Mouse (Mus musculus): ENCODE measurements at regions not wholly inside any gene's neighbourhood (a gene's known extent, or its start where the extent isn't known, plus 50 kb on each side); places are given as distances from the start of the nearest gene placed in this dataset.
"Not testable (repeated sequence)": the region's sequence is repeated elsewhere in the genome, so short reads cannot be mapped to it uniquely, and the experiment has no call there.

DNA sequence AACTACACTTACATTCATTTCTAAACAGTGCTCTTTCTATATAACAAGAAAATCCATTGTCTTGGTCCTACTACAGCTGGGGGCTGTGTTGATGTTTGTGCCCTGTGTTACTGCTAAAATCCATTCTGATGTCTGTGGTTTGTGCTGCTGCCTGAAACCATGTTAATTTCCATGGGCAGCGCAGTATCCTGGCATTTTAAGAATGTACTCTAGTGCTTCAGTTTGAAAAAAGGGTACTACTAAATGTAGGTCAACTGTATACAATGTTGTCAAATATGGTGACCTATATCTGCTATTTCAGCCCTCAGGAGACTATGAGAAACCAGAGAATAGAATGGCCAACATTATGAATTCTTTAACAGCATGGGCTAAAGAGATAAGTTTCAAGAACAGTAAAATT lies 1052.2 kb downstream of the Hace1 start:
- WGBS, result 98% methylated on average over 1 of the region's 1 CpGs
- Histone ChIP-seq H3K4me1 (replicated peaks; ENCODE audit: control insufficient read depth, insufficient read depth, low read length) (no peaks in the 10 kb centered on the region), H3K4me3 (replicated peaks; ENCODE audit: low read length) (no peak overlapping the region), H3K27ac (ENCODE audit: low read length) (no peak overlapping the region), H3K9ac (replicated peaks; ENCODE audit: low read depth, low read length) (no peak overlapping the region), H3K36me3 (ENCODE audit: control insufficient read depth, insufficient read depth) (no peaks in the 10 kb centered on the region), H3K9me3 (ENCODE audit: control insufficient read depth, low read length) (no peaks in the 10 kb centered on the region), H3K4me2 (ENCODE audit: low read length) (no peak overlapping the region), H3K27me3 (replicated peaks; ENCODE audit: control insufficient read depth, insufficient read depth, low read length) (no peaks in the 10 kb centered on the region)
- ATAC-seq, result no peak

- H3K4me2 ChIP-seq (ENCODE audit: low read length), result no peak overlapping the region
- H3K9me3 ChIP-seq (ENCODE audit: control insufficient read depth, low read length), result no peaks in the 10 kb centered on the region
- ATAC-seq, result no peak
- H3K4me3 ChIP-seq (replicated peaks; ENCODE audit: low read length), result no peak overlapping the region
- no peak overlapping the region for H3K27ac ChIP-seq (ENCODE audit: low read length)
- H3K4me1 ChIP-seq (replicated peaks; ENCODE audit: control insufficient read depth, insufficient read depth, low read length), result no peaks in the 10 kb centered on the region
- no peaks in the 10 kb centered on the region for H3K36me3 ChIP-seq (ENCODE audit: control insufficient read depth, insufficient read depth)
- no peak overlapping the region for H3K9ac ChIP-seq (replicated peaks; ENCODE audit: low read depth, low read length)
- H3K27me3 ChIP-seq (replicated peaks; ENCODE audit: control insufficient read depth, insufficient read depth, low read length), result no peaks in the 10 kb centered on the region
Measured at GRCm38 (mm10) chr10:46663041-46663440, 1085.4 kb downstream of the Hace1 start.

DNA sequence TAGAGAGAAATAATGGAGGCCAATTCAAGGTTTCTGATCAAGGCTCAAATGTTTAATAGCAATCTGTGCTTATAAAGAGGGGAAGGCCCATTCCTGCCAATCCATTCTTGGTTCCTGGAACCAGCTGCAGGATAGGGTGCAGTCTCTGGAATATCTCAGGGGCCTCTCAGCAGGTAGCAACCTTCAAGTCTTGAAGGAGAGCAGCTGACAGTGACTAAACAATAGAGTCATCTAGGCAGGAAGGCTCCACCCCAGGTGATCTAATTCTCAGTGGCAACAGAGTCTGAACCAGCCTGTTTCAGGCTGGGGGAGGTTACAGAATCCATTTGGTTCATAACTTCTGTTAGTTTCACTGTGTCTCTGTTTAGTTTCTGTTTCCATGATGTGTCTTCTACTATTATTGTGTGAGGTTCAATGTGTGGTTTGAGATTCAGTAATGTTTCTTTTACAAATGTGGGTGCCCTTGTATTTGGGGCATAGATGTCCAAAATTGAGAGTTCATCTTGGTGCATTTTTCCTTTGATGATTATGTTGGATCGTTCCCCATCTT lies 1112.3 kb downstream of the Hace1 start:
- not testable (repeated sequence) for H3K9me3 ChIP-seq (ENCODE audit: control insufficient read depth, low read length); H3K4me2 ChIP-seq (ENCODE audit: low read length); H3K4me1 ChIP-seq (replicated peaks; ENCODE audit: control insufficient read depth, insufficient read depth, low read length); H3K36me3 ChIP-seq (ENCODE audit: control insufficient read depth, insufficient read depth); H3K4me3 ChIP-seq (replicated peaks; ENCODE audit: low read length); H3K27me3 ChIP-seq (replicated peaks; ENCODE audit: control insufficient read depth, insufficient read depth, low read length); H3K9ac ChIP-seq (replicated peaks; ENCODE audit: low read depth, low read length); ATAC-seq; H3K27ac ChIP-seq (ENCODE audit: low read length)
- 96% methylated on average over 1 of the region's 1 CpGs for WGBS

DNA sequence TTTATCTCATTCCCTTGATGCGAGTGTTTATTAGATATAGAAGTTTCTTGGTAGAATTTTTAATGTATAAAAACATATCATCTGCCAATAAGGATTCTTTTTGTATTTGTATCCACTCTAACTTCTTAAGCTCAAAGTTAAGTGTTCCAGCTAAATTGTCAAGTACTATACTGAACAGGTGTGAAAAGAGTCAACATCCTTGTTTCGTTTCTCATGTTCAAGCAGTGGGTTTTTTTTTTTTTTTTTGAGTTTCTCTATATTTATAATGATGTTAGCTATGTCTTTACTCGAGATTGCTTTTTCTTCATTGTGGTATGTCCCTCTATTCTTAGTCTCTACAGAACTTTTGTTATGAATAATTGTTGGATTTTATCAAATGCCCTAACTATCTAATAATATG lies 1115.0 kb downstream of the Hace1 start:
- 85% methylated on average over 3 of the region's 3 CpGs for WGBS
- Histone ChIP-seq H3K4me3 (replicated peaks; ENCODE audit: low read length) (no peak overlapping the region), H3K27me3 (replicated peaks; ENCODE audit: control insufficient read depth, insufficient read depth, low read length) (no peaks in the 10 kb centered on the region), H3K27ac (ENCODE audit: low read length) (no peak overlapping the region), H3K9ac (replicated peaks; ENCODE audit: low read depth, low read length) (no peak overlapping the region), H3K4me1 (replicated peaks; ENCODE audit: control insufficient read depth, insufficient read depth, low read length) (0 out of 2 replicates have a peak, but pooled peaks cover under 1% of the 10 kb centered on the region), H3K9me3 (ENCODE audit: control insufficient read depth, low read length) (no peaks in the 10 kb centered on the region), H3K36me3 (ENCODE audit: control insufficient read depth, insufficient read depth) (no peaks in the 10 kb centered on the region), H3K4me2 (ENCODE audit: low read length) (no peak overlapping the region)
- ATAC-seq, result no peak

- Histone ChIP-seq H3K4me2 (ENCODE audit: low read length) (no peak overlapping the region), H3K27ac (ENCODE audit: low read length) (peak overlapping the region; percentile 50), H3K36me3 (ENCODE audit: control insufficient read depth, insufficient read depth) (no peaks in the 10 kb centered on the region), H3K4me3 (replicated peaks; ENCODE audit: low read length) (no peak overlapping the region), H3K27me3 (replicated peaks; ENCODE audit: control insufficient read depth, insufficient read depth, low read length) (no peaks in the 10 kb centered on the region), H3K4me1 (replicated peaks; ENCODE audit: control insufficient read depth, insufficient read depth, low read length) (peaks cover 5% of the 10 kb centered on the region), H3K9me3 (ENCODE audit: control insufficient read depth, low read length) (no peaks in the 10 kb centered on the region), H3K9ac (replicated peaks; ENCODE audit: low read depth, low read length) (no peak overlapping the region)
- WGBS, result 11% methylated on average over 2 of the region's 2 CpGs
- peak; percentile 97 for ATAC-seq
Measured at GRCm38 (mm10) chr10:46697363-46698246, 1120.0 kb downstream of the Hace1 start.

DNA sequence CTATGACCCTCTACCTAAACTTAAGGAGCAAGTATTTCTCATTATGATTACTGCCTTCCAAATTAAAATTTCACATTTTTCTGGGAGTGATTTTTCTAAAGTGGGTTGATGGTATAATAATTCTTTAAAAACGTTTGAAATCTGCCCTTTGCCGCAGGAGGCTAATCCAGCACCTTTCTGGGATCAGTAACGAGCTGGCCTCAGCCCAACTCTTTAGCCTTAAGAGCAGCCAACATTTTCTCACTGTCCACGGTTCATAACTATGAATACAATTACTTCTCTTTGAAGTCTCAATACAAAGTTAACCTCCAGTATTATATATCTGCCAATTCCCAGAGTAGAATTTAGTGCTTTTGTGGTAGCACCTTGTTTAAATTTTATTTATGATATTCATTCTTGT lies 1123.6 kb downstream of the Hace1 start:
- no peaks in the 10 kb centered on the region for H3K27me3 ChIP-seq (replicated peaks; ENCODE audit: control insufficient read depth, insufficient read depth, low read length)
- H3K9ac ChIP-seq (replicated peaks; ENCODE audit: low read depth, low read length), result no peak overlapping the region
- 15% methylated on average over 4 of the region's 4 CpGs for WGBS
- ATAC-seq, result no peak
- H3K4me2 ChIP-seq (ENCODE audit: low read length), result no peak overlapping the region
- H3K36me3 ChIP-seq (ENCODE audit: control insufficient read depth, insufficient read depth), result no peaks in the 10 kb centered on the region
- H3K4me3 ChIP-seq (replicated peaks; ENCODE audit: low read length), result no peak overlapping the region
- H3K9me3 ChIP-seq (ENCODE audit: control insufficient read depth, low read length), result no peaks in the 10 kb centered on the region
- H3K4me1 ChIP-seq (replicated peaks; ENCODE audit: control insufficient read depth, insufficient read depth, low read length), result peaks cover 5% of the 10 kb centered on the region
- no peak overlapping the region for H3K27ac ChIP-seq (ENCODE audit: low read length)

- H3K27me3 ChIP-seq (replicated peaks; ENCODE audit: control insufficient read depth, insufficient read depth, low read length); H3K36me3 ChIP-seq (ENCODE audit: control insufficient read depth, insufficient read depth); H3K9me3 ChIP-seq (ENCODE audit: control insufficient read depth, low read length); H3K4me2 ChIP-seq (ENCODE audit: low read length); H3K4me3 ChIP-seq (replicated peaks; ENCODE audit: low read length); ATAC-seq; H3K4me1 ChIP-seq (replicated peaks; ENCODE audit: control insufficient read depth, insufficient read depth, low read length); H3K9ac ChIP-seq (replicated peaks; ENCODE audit: low read depth, low read length); H3K27ac ChIP-seq (ENCODE audit: low read length): not testable (repeated sequence)
Measured at GRCm38 (mm10) chr10:46708022-46708421, 1130.4 kb downstream of the Hace1 start.

GRCm38 (mm10) chr10:46712690-46713089 lies 1135.1 kb downstream of the Hace1 start:
- no peak overlapping the region for H3K27ac ChIP-seq (ENCODE audit: low read length)
- H3K36me3 ChIP-seq (ENCODE audit: control insufficient read depth, insufficient read depth), result no peaks in the 10 kb centered on the region
- peak; percentile 84 for ATAC-seq
- no peaks in the 10 kb centered on the region for H3K9me3 ChIP-seq (ENCODE audit: control insufficient read depth, low read length)
- H3K4me1 ChIP-seq (replicated peaks; ENCODE audit: control insufficient read depth, insufficient read depth, low read length), result no peaks in the 10 kb centered on the region
- H3K4me2 ChIP-seq (ENCODE audit: low read length), result no peak overlapping the region
- H3K27me3 ChIP-seq (replicated peaks; ENCODE audit: control insufficient read depth, insufficient read depth, low read length), result no peaks in the 10 kb centered on the region
- H3K4me3 ChIP-seq (replicated peaks; ENCODE audit: low read length), result no peak overlapping the region
- H3K9ac ChIP-seq (replicated peaks; ENCODE audit: low read depth, low read length), result no peak overlapping the region

- WGBS, result 16% methylated on average over 2 of the region's 2 CpGs
Measured at GRCm38 (mm10) chr10:46718349-46719087, 1140.9 kb downstream of the Hace1 start.

More at GRCm38 (mm10) chr10:46718349-46719087, 1140.9 kb downstream of the Hace1 start:
- H3K4me3 ChIP-seq (replicated peaks; ENCODE audit: low read length), result no peak overlapping the region
- peak; percentile 90 for ATAC-seq
- no peaks in the 10 kb centered on the region for H3K9me3 ChIP-seq (ENCODE audit: control insufficient read depth, low read length)
- peak overlapping the region; percentile 30; the same call in 1 of the 2 replicates for H3K4me2 ChIP-seq (ENCODE audit: low read length)
- no peaks in the 10 kb centered on the region for H3K27me3 ChIP-seq (replicated peaks; ENCODE audit: control insufficient read depth, insufficient read depth, low read length)
- H3K36me3 ChIP-seq (ENCODE audit: control insufficient read depth, insufficient read depth), result no peaks in the 10 kb centered on the region
- H3K9ac ChIP-seq (replicated peaks; ENCODE audit: low read depth, low read length), result no peak overlapping the region
- peaks cover 3% of the 10 kb centered on the region; the same call in 1 of the 2 replicates for H3K4me1 ChIP-seq (replicated peaks; ENCODE audit: control insufficient read depth, insufficient read depth, low read length)
- H3K27ac ChIP-seq (ENCODE audit: low read length), result peak overlapping the region; percentile 88
